Mouse (Mus musculus): ENCODE results near the gene Wdcp.
"Not testable (repeated sequence)": the region's sequence is repeated elsewhere in the genome, so short reads cannot be mapped to it uniquely, and the experiment has no call there.

GRCm38 (mm10) chr12:4797471-4797870 lies 45.6 kb upstream of the Wdcp start:
- TF ChIP-seq CTCF, EP300 (IDR thresholded peaks at IDR 0.05): not testable (repeated sequence)

Measured in lung, postnatal 0 days (tissue).